Mouse (Mus musculus) heart, adult 2 months (tissue): Measurements from ENCODE around the gene Tkt. TPM values are rescaled to one million over a fixed set of nuclear protein-coding genes. Genes with fewer than 3 reads are reported as not detected.

Experiments
- DNase-seq, 2 experiments: peaks; one replicate each; pipeline ENCODE4 v3.0.0; 2021
- H3K27ac ChIP-seq: fragments of 200-600 bp; 2 replicates; pipeline ENCODE4 v1.8.1; 2022
- H3K27me3 ChIP-seq: fragments of 200-500 bp; 2 replicates; pipeline ENCODE4 v1.6.1; 2012; ENCODE audit warnings: mild to moderate bottlenecking, low read length, inconsistent platforms, mixed read lengths; ENCODE audit not compliant: control insufficient read depth, insufficient read depth
- H3K36me3 ChIP-seq: fragments of 200-500 bp; 2 replicates; pipeline ENCODE4 v1.6.1; 2012; ENCODE audit warnings: low read length, inconsistent platforms; ENCODE audit not compliant: control insufficient read depth, insufficient read depth
- H3K4me1 ChIP-seq: fragments of 200-500 bp; 2 replicates; pipeline ENCODE4 v1.6.1; 2011; ENCODE audit warnings: low read length; ENCODE audit not compliant: control insufficient read depth, insufficient read depth
- H3K4me3 ChIP-seq: fragments of 200-600 bp; 2 replicates; pipeline ENCODE4 v1.8.1; 2022
- H3K79me2 ChIP-seq: fragments of 200-500 bp; replicated peaks from 2 replicates; pipeline ENCODE4 v1.6.1; 2012; ENCODE audit warnings: mild to moderate bottlenecking, inconsistent platforms, low read length, moderate library complexity, mixed read lengths; ENCODE audit not compliant: control insufficient read depth, insufficient read depth
- H3K9ac ChIP-seq: fragments of 200-500 bp; 2 replicates; pipeline ENCODE4 v1.6.1; 2012; ENCODE audit warnings: low read depth, mild to moderate bottlenecking, control low read depth, inconsistent platforms, low read length, mixed read lengths
- CTCF ChIP-seq: fragments of 200-600 bp; IDR thresholded peaks from 2 replicates; pipeline ENCODE4 v1.8.1; 2022; ENCODE audit warnings: antibody characterized with exemption, mild to moderate bottlenecking, moderate library complexity
- EP300 ChIP-seq: fragments of 200-500 bp; IDR thresholded peaks from 2 replicates; pipeline ENCODE4 v1.6.1; 2011; ENCODE audit warnings: low read depth, low read length, control low read depth; ENCODE audit not compliant: insufficient read depth
- POLR2A ChIP-seq: fragments of 200-500 bp; IDR thresholded peaks from 2 replicates; pipeline ENCODE4 v1.6.1; 2011; ENCODE audit warnings: mild to moderate bottlenecking, low read depth, low read length, control low read depth; ENCODE audit not compliant: insufficient read depth
- WGBS: fragments of 180-500 bp; shearing (Covaris S2); methylation state at CpG from one replicate; pipeline ENCODE4 v1.1.7; 2018; 5-methylcytosine and 5-hydroxymethylcytosine counted together
- intact Hi-C: fragments of 180-260 bp; cut with DNase I; formaldehyde crosslinking; loops from one replicate; pipeline ENCODE4 v1.15.1; 2025
- polyA plus RNA-seq: library from polyadenylated mRNA; depleted of rRNA; stranded (reverse); fragments of >200 nt; gene quantifications from 2 replicates; pipeline ENCODE4 v1.2.3, GENCODE M21; 2012
- total RNA-seq, 2 experiments: library from RNA; stranded (reverse); gene quantifications; 2 replicates each; pipeline ENCODE4 v1.2.3; 2021

The Tkt gene
- total and polyA plus RNA-seq, 3 experiments, result 30.7 to 119 (median 32.8) TPM

GRCm38 (mm10) chr14:30584077-30584476, 35.9 kb downstream of the Tkt start:
- Histone ChIP-seq H3K4me1 (no peaks in the 10 kb centered on the region; the same call in 1 of the 2 replicates), H3K4me3 (no peak overlapping the region), H3K36me3 (no peaks in the 10 kb centered on the region), H3K79me2 (no peaks in the 10 kb centered on the region), H3K27me3 (no peaks in the 10 kb centered on the region), H3K9ac (no peak overlapping the region), H3K27ac (no peak overlapping the region)
- no peak for DNase-seq
- intact Hi-C loops, result no loop called here
- 71% methylated on average over 2 of the region's 2 CpGs for WGBS
- TF ChIP-seq EP300 (no peak), CTCF (no peak), POLR2A (no peak)

GRCm38 (mm10) chr14:30584497-30585251, 36.5 kb downstream of the Tkt start:
- no peak for TF ChIP-seq POLR2A
- TF ChIP-seq CTCF, result no peak
- TF ChIP-seq EP300, result no peak
- 44% methylated on average over 19 of the region's 19 CpGs for WGBS
- Histone ChIP-seq H3K4me3 (no peak overlapping the region), H3K27me3 (no peaks in the 10 kb centered on the region), H3K36me3 (no peaks in the 10 kb centered on the region), H3K9ac (no peak overlapping the region), H3K79me2 (no peaks in the 10 kb centered on the region), H3K27ac (no peak overlapping the region), H3K4me1 (no peaks in the 10 kb centered on the region; the same call in 1 of the 2 replicates)
- intact Hi-C loops, result no loop called here
- no peak for DNase-seq

GRCm38 (mm10) chr14:30585323-30585722, 37.2 kb downstream of the Tkt start:
- no peak for DNase-seq
- no peaks in the 10 kb centered on the region for H3K36me3 ChIP-seq
- 87% methylated on average over 5 of the region's 5 CpGs for WGBS
- H3K4me3 ChIP-seq, result no peak overlapping the region
- TF ChIP-seq CTCF (peak; percentile 30), POLR2A (no peak)
- no peak overlapping the region for H3K9ac ChIP-seq
- no peaks in the 10 kb centered on the region for H3K27me3 ChIP-seq
- H3K79me2 ChIP-seq, result no peaks in the 10 kb centered on the region
- intact Hi-C loops, result no loop called here
- no peaks in the 10 kb centered on the region; the same call in 1 of the 2 replicates for H3K4me1 ChIP-seq
- H3K27ac ChIP-seq, result no peak overlapping the region

GRCm38 (mm10) chr14:30586780-30587461, 38.8 kb downstream of the Tkt start:
- no peak for TF ChIP-seq POLR2A
- TF ChIP-seq CTCF, result no peak
- TF ChIP-seq EP300, result no peak
- H3K9ac ChIP-seq, result no peak overlapping the region
- no peak overlapping the region for H3K27ac ChIP-seq
- no peaks in the 10 kb centered on the region for H3K27me3 ChIP-seq
- H3K4me3 ChIP-seq, result no peak overlapping the region
- no peak for DNase-seq
- no peaks in the 10 kb centered on the region for H3K79me2 ChIP-seq
- peaks cover 2% of the 10 kb centered on the region; the same call in 1 of the 2 replicates for H3K4me1 ChIP-seq
- WGBS, result 32% methylated on average over 7 of the region's 7 CpGs
- intact Hi-C loops, result no loop called here
- H3K36me3 ChIP-seq, result no peaks in the 10 kb centered on the region

GRCm38 (mm10) chr14:30590041-30590645, 42.0 kb downstream of the Tkt start:
- DNase-seq, result no peak
- Histone ChIP-seq H3K4me3 (no peak overlapping the region), H3K27ac (no peak overlapping the region), H3K27me3 (no peaks in the 10 kb centered on the region), H3K9ac (no peak overlapping the region), H3K79me2 (no peaks in the 10 kb centered on the region), H3K4me1 (peaks cover 21% of the 10 kb centered on the region), H3K36me3 (no peaks in the 10 kb centered on the region)
- no peak for TF ChIP-seq POLR2A
- no peak for TF ChIP-seq EP300
- no peak for TF ChIP-seq CTCF
- intact Hi-C loops, result loop anchor here (5.0 kb wide), 1 partner anchor 277 kb away; no protein-coding TSS in a partner anchor
- 73% methylated on average over 11 of the region's 11 CpGs for WGBS

GRCm38 (mm10) chr14:30590918-30591317, 42.8 kb downstream of the Tkt start:
- peaks cover 21% of the 10 kb centered on the region for H3K4me1 ChIP-seq

More at GRCm38 (mm10) chr14:30590918-30591317, 42.8 kb downstream of the Tkt start:
- no peak for DNase-seq
- Histone ChIP-seq H3K79me2 (no peaks in the 10 kb centered on the region), H3K4me3 (no peak overlapping the region), H3K36me3 (no peaks in the 10 kb centered on the region), H3K27ac (no peak overlapping the region), H3K9ac (no peak overlapping the region), H3K27me3 (no peaks in the 10 kb centered on the region)
- TF ChIP-seq CTCF, result no peak
- no peak for TF ChIP-seq POLR2A
- no peak for TF ChIP-seq EP300
- intact Hi-C loops, result loop anchor here (1.0 to 5.0 kb wide), 2 partner anchors 81 to 276 kb away; no protein-coding TSS in a partner anchor
- WGBS, result 77% methylated on average over 7 of the region's 7 CpGs
